Mouse (Mus musculus) cerebellum, adult 8-10 months (tissue): ENCODE measurements around the gene Katnb1.

ENCODE experiments used
- DNase-seq: peaks from one replicate; pipeline ENCODE4 v3.0.0; 2022

Gene Katnb1

DNA sequence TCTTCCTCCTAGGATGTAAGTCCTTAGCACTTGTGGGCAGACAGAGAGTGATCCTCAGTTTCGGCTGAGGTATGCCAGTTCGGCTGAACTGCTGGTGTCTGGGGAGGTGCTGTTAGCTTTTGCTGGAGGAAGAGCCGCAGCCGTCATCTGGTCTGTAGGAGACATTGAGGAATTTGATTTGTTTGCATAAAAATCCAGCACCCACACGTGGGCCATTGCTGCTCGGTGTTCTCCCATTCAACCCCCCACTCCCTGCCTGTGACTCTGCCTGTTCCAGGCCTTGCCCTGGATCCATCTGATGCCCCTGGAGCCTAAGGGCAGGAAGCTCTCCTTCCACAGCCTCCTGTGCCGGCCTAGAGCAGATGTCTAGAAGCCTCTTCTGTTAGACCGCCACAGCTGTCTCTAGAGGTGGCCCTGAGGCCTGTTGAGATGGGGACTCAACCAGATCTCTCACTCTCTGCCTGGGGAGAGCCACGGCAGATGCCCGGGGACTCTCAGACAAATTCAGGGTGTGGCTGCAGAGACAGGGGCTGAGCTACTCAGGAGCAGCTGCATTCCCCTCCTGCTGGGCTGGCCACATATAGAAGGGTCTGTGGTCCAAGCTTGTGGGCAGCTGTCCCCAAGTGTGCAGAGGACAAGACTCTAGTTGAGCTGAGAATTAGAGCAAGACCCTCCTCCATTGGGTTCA, 3.9 kb downstream of the Katnb1 start:
- no peak for DNase-seq

DNA sequence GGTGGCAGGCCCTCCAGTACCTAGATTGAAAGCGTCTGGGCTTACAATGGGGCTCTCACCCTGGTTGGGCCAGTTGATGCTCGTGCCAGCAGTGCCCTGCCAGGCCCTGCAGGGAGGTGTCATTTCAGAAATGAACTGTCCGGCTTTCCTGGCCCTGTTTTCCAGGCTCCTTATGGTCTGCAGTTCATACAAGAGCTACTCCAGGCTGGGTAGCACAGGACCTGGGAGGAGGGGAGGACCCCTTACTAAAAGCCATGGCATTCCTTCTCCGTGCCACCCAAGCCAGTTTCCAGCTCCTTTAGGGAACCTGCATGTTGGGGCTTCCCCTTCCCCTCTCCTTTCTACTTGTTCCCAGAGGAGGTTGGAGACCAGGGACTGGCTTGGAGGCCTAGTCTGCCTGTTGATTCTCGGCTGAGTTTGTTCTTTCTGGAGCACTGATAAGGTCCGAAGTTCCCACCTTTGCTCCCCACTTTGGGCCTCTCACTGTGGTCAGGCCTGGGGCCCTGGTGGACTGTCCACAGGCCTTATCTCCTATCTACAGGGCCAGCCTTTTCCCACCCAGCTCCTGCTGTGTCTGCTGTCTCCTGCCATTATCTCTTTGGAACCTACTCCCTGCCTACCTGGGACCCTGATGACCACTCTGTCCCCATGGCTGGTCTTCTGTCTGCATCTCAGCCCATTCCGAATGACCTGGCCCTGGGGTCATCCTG, 4.6 kb downstream of the Katnb1 start:
- peak; percentile 61 for DNase-seq

DNA sequence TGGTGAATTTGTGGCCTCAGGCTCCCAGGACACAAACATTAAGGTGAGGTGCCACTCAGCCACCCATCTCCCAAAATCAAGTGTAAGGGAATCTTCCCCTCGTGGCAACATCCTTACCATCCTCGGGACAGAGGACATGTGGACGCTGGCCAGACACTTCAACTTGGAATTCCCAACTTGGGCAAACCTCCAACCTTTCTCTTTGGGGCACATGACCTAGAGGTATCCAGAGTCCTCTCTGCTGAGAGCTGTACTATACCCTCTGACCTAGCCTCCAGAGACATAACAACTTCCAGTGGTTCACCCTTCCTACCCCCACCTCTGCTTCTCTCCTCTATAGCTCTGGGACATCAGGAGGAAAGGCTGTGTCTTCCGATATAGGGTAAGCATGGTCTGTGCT, 12.6 kb downstream of the Katnb1 start:
- DNase-seq = no peak

DNA sequence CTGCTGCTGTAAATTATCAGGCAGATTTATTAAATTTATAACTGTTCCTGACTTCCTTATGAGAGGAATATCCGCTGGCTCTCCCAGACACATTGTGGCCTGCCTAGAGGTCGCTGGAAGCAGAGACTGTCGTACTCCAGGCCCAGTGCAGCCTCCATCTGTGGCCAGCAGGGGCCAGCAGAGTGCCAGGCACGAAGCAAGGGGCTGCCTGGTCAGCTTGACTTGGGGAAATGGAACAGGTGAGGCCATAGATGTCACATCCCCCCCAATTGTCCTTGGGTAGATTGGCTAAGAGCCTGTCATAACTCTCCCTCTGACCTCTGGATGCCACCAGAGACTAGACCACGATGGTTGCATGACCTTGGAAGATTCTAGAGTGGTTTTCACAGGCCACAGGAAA, 18.0 kb downstream of the Katnb1 start:
- peak; percentile 57 for DNase-seq

DNA sequence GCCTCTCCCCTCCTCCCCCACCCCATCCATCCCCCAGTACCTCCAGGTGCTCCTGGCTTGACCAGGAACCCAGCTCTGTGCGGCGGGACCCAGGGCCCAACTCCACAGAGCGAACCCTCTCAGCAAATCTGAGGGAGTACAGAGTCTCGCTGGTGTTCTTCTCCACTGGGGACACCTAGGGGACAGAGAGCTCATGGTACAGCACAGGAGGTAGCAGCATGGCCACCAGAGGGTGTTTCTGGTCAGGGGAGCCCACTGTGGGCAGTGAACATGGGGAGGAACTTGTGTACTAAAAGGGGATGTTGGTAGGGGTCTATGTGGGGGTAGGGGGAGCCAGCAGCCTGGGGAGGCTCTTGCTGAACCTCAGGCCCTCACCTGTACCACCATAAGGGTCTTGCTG, 21.0 kb downstream of the Katnb1 start:
- DNase-seq = no peak

DNA sequence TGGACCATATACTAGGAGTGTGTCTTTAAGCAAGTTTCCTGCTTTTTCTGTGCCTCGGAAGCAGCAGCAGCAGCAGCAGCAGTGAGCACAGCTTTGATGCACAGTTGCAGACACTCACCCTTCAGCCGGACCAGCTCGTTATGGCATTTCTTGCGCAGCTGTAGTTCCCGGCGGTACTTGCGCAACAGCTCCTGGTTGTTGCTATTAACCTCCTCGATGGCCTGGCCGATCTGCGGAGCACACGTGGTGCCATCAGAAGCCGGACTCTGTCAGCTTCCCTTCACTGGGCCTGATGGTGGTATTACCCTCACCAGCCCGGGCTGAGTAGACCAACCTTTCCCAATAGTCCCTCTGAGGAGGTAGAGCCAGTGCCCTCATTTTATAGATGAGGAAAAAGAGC, 26.3 kb downstream of the Katnb1 start:
- DNase-seq = no peak

DNA sequence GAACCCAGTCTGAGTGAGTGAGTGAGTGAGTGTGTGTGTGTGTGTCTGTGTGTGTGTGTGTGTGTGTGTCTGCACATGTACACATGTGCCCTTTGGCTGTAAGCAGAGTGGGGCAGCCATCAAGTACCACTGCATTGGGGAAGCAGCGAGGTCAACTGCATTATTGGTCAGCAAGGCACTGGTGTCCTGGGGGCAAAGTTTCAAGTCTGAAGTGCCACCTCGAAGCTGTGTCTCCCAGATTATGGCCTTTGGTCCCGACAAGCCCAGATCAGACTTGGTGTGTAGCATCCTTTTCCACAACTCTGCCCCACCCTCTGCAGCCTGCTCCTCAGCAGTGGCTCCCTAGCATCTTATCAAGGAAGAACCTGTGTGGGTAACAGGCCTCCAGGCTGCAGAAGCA, 31.6 kb downstream of the Katnb1 start:
- no peak for DNase-seq

DNA sequence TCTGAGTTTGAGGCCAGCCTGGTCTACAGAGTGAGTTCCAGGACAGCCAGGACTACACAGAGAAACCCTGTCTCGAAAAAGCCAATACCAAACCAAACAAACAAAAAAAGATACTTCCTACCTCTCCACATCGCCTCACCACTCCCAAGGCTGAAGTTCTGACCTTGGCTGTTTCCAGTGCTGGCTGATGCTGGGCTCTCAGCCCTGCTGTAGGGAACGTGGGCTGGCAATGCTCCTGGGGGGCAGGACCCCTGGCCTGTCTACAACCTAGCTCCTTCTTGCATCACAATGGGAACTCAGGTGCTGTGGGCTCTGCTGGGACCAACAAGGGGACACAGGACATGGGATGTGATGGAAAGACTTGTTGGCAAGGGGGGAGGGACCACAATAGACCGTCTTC, 32.1 kb downstream of the Katnb1 start:
- no peak for DNase-seq

DNA sequence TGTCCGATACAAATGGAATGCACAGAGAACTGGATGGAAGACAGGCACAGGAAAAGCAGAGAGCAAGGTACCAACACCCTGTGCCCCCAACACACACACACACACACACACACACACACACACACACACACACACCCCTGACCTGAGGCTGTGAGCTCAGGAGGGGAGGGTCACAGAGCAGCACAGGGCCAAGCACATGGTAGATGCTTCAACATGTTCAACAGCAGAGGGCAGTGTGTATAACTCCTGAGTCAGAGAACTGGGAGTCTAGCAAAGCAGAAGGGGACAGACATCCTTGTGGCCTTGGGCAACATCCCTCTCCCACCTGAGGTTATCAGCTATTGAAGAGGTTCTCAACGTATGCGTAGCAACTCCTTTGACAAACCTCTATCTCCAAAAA, 32.8 kb downstream of the Katnb1 start:
- no peak for DNase-seq

DNA sequence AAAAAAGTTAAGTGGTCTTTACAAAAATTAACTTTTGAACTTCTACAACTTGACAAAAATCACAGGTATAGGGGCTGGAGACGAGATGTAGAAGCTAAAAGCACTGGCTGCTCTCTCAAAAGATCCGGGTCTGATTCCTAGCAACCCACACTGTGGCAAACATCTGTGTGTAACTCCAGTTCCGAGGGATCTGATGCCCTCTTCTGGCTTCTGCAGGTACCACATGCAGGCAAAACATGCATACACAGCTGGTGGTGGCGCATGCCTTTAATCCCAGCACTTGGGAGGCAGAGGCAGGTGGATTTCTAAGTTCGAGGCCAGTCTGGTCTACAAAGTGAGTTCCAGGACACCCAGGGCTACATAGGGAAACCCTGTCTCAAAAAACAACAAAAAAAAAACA, 42.5 kb downstream of the Katnb1 start:
- DNase-seq = no peak

DNA sequence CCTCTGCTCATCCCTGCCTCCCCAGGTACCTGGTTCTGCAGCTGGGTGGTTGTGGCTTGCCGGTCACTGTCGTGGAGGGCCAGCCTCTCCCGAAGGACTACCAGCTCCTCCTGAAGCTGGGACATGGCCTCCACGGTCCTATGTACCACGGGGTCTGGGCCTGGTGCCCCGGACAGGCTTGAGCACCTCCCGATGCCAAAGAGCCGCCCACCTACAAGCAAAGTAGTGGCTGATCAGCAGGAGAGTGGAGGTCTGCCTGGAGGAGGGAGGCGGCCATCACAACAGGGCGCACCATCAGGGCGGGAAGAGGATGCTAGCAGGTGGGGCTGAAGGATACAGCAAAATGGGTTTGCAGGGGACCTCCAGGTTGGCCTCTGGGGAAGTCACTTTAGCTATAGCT, 45.5 kb downstream of the Katnb1 start:
- no peak for DNase-seq

DNA sequence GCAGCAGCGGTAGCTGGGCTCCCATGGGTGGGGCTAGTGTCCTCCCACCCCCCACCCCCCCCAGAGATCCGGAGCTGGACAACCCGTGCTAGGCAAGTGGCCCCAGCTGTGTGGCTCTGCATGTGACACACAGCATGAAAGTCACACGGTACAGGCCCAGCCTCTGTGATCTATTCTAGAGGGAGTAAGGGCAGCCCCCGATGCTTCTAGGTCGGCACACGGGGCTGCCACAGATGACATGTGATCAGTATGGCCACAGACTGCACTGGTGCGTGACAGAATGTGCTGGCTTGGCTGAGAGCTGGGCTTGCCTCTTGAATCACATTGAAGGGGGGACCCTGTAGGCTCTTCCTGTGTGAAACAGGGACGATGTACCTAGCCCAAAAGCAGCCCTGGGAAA, 46.7 kb downstream of the Katnb1 start:
- no peak for DNase-seq

DNA sequence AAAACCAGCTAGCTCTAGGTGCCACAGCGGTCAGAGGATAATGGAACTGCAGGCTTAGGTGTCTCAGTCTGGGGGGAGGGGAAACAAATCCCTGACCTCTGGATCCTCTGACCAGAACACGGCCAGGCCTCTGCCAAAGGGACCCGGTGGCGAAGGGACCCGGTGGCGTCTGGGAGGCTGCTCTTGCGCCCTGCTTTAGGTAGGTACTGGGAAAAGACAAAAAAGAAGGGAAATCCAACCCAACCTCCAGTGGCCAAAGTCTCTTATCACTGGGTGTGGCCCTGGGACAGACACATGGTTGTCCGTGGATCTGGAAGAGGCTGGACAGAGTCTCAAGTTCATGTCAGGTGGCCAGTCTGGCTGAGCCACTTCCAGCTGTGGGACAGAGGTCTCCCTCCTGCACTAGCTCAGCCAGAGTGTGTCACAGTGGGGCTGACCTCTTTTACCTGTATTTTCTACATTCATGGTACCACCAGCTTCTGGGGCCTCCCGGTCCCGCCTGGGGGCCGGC, 47.8 kb downstream of the Katnb1 start:
- DNase-seq = no peak

DNA sequence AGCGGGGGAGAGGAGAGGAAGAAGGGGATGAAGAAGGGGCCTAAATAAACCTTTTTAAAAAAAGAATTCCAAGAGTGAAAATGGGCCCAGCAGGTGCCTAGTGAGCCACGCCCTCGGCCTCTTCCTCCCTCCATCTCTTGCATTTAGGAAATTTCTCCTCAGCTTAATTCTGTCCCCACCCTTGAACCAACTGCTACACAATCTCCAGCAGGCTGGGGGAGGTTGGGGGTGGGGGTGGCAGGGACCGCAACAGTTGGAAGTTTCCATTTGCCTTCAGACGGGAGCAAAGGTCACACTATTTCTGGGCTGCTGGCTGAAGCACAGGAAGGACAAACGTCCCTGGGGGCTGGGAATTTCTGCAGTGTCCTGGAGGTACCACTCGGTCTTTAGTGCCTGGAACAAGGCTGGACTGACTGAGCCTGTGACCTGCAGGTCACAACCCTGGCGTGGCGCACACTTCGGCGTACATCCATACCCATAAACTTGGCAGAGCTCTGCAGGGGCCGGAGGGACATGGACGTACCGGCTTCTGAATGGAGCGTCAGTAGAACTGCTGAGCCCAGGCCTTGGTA, 50.1 kb downstream of the Katnb1 start:
- no peak for DNase-seq

DNA sequence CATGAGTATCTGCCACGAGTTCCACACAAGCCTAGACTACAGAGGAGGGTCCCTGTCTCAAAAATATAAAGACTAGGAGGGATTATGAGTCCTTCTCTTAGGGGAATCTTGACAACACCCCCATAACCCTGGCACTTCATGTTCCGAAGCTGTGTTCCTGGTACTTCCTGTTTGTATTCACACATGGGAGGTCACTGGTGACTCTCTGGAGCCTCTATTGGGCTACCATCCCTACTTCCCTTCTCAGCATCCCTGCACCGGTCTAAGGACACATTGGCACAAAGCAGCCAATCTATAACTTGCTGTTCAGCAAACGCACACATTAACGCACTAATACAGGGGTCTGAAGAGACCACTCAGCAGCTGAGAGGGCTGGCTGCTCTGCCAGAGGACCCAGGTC, 51.0 kb downstream of the Katnb1 start:
- DNase-seq = no peak

DNA sequence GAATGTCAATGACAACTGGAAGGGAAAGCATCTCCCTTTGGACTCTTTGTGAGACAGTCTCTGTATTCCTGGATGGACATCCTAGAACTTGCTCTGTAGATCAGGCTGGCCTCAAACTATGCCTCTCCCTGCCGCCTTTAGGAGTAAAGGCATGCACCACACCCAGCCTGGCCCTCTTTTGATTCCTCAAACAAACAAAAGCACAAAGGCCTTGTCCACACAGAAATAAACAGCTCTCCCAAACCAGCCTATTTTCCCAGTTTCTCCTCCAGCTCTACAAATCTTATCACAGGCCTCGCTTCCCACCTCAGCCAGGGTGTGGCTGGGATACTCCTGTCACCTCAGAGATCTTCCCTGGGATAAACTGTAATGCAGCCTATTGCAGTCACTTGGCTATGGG, 53.2 kb downstream of the Katnb1 start:
- DNase-seq = no peak

DNA sequence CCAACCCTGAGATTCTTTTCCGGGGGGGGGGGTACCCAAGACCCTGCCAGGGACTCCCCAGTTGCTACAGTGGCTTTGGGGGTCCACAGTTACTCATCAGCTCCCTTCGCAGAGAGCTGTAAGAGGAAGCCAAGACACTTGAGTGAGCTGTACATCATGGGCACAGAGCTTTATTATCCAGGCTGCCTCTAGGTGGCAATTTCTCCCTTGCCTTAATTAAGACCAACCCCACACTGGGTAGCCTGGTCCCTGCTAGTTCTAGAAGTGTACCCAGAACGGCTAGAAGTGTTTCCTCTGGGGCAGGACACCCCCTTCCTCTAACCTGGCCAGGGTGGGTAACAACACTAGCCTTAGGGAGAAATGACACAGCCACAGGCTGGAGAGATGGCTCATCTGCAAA, 54.3 kb downstream of the Katnb1 start:
- no peak for DNase-seq

DNA sequence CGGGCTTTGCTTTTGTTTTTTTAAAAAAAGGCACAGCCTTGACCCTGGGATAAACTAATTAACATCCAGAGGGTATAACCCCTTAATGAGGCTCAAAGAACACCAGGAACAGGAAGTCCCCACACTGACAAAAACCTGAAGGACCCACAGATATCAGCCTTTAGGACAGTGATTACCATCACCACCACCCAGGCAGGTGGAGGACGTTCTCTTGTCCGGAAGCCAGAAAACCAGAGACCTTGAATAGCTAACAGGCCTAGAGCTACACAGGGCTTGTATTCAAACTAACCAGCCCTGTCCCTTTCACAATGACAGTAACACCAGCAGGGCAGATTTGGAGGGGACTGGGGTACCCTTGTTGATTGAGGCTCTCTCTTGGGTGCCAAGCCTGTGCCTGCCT, 55.2 kb downstream of the Katnb1 start:
- DNase-seq = no peak

DNA sequence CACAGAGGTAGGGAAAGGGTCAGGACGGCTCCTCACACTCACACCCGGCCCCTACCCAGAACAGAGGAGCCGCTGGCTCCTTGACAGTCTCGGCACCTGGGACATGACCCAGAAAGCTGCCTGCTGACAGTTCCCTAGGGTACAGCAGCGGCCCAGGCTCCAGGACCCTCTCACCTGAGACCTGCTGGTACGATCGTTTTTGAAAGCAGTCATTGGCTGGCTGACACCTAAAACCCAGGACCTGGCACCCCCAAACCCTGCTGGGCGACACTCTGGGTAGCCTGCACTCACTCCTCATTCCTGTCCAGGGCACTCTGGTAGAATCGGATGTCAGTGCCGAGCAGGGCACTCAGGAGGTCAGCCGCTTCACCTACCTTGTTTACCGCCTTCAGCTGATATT, 56.2 kb downstream of the Katnb1 start:
- no peak for DNase-seq

DNA sequence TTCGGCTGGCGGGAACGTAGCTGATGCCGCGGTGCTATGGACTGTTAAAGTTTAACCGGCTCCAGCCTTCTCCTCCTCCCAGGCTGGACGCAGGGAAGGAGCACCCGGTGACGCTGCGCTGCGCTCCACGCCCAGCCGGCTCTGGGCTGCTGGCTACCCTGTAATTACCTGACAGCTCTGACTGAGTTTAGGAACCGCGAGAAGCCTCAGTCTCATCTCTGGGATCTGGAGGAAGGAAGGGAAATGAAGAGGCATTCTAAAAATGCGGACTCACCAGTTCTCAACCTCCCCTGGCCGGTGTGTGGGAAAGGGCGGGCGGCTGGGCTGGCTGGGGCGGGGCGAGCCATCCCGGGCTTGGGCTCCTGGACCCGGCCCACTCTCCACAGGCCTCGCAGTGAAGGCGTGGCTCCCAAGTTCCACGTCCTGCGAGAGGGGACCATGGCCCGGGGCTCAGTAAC, 56.7 kb downstream of the Katnb1 start:
- no peak for DNase-seq

DNA sequence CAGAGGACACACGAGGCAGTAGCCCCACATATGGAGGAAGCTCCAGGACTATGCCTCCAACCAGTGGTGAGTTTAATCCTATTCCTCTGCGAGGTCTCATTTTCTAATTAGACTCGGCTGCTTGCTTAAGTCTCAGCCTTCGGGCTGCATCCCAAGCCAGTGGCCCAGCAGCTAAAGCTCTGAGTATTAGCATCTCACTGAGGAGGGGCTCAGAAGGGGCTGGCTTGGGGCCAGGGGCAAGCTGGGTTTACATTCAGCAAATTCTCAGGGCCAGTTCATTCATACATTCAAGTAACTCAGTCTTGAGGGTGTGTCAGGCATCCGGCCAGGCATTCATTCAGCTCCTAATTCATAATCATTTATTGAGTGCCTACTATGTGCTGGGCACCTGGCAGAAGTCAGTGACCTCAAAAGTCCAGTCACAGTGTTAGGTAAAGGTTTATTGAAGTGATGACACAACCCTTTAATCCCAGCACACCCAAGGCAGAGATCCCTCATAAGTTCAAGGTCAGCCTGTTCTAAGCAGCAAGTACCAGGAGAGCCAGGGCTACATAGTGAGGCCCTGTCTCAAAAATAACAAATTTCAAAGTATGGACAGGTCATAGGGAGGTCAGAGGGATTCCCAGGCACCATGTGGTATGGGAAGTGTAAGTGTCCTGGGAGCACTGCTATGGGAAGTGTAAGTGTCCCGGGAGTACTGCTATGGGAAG, 57.5 kb downstream of the Katnb1 start:
- no peak for DNase-seq

DNA sequence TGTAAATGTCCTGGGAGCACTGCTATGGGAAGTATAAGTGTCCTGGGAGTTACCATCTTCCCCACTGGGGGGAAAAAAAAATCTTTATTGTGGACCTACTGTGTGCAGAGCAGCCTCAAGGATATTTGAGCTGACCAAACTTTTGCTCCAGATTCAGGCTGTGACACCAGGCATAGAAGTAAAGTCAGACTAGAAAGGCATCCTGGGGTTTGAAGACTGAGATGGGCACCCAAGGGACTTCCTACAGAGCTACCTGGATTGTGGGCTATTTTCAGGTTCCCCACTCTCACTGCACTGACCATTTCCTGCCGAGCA, 58.0 kb downstream of the Katnb1 start:
- no peak for DNase-seq

DNA sequence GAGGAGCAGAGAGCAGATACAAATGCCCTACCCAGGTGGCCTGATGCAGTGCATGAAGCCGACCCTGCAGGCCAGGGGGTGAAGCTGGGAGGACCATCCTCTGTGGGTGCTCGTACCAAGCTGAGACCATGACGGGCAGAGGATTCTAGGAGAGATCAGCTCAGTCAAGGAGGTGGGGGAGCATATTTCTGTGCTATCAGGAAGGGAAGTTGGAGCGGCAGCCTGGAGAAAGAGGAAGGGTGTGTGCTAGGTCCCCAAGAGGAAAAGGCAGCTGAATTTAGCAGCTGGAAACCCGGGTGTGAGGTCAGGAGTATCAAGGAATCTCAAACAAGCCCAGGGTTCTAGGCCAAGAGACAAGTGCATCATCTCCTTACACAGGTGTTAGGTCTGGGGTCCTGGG, 59.6 kb downstream of the Katnb1 start:
- DNase-seq = no peak

DNA sequence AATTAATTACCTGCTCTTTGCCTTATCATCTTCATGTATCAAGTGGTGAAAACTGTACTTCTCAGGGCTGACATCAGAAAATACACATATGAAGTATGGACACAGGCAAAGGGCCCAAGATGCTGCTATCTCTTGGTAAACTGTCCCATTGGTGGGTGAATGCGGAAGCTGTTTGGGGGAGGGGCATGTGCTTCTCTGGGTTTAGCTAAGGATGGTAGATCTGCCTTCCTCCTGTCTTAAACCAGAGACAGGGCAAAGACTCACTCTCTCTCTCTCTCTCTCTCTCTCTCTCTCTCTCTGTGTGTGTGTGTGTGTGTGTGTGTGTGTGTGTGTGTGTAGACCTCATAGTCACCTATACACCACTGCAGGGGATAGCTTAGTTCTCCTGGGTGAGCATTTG, 60.0 kb downstream of the Katnb1 start:
- DNase-seq = no peak
